Mouse (Mus musculus) kidney, adult 18-20 months (tissue): ENCODE results near the gene Klhdc4.

Experiments used
- DNase-seq: peaks from one replicate; pipeline ENCODE4 v3.0.0; 2021

Klhdc4 gene

GRCm38 (mm10) chr8:121829048-121829776 is at the start of gene Klhdc4:
Klhdc4 (minus strand) TSS chr8:121829569.
- peak; percentile 90 for DNase-seq

- DNase-seq, result no peak
Measured at GRCm38 (mm10) chr8:121877828-121878480, 48.6 kb upstream of the Klhdc4 start.

- DNase-seq, result no peak
Measured at GRCm38 (mm10) chr8:121877212-121877611, 47.8 kb upstream of the Klhdc4 start.

- no peak for DNase-seq
Measured at GRCm38 (mm10) chr8:121875517-121875916, 46.1 kb upstream of the Klhdc4 start.

GRCm38 (mm10) chr8:121875045-121875444 is 45.7 kb upstream of the Klhdc4 start:
- DNase-seq, result no peak

GRCm38 (mm10) chr8:121874031-121874430 is 44.7 kb upstream of the Klhdc4 start:
- peak; percentile 73 for DNase-seq

GRCm38 (mm10) chr8:121871833-121872440 is 42.6 kb upstream of the Klhdc4 start:
- no peak for DNase-seq

- DNase-seq, result no peak
Measured at GRCm38 (mm10) chr8:121870190-121870589, 40.8 kb upstream of the Klhdc4 start.

GRCm38 (mm10) chr8:121868896-121869295 is 39.5 kb upstream of the Klhdc4 start:
- no peak for DNase-seq

- no peak for DNase-seq
Measured at GRCm38 (mm10) chr8:121868196-121868595, 38.8 kb upstream of the Klhdc4 start.

- DNase-seq, result no peak
Measured at GRCm38 (mm10) chr8:121865356-121865755, 36.0 kb upstream of the Klhdc4 start.

- no peak for DNase-seq
Measured at GRCm38 (mm10) chr8:121861806-121862548, 32.6 kb upstream of the Klhdc4 start.

- DNase-seq, result no peak
Measured at GRCm38 (mm10) chr8:121861276-121861675, 31.9 kb upstream of the Klhdc4 start.

GRCm38 (mm10) chr8:121857747-121858146 is 28.4 kb upstream of the Klhdc4 start:
- DNase-seq, result no peak

- no peak for DNase-seq
Measured at GRCm38 (mm10) chr8:121857331-121857730, 28.0 kb upstream of the Klhdc4 start.

GRCm38 (mm10) chr8:121856071-121856746 is 26.8 kb upstream of the Klhdc4 start:
- DNase-seq, result no peak

GRCm38 (mm10) chr8:121853586-121853985 is 24.2 kb upstream of the Klhdc4 start:
- no peak for DNase-seq

- no peak for DNase-seq
Measured at GRCm38 (mm10) chr8:121852464-121852863, 23.1 kb upstream of the Klhdc4 start.

- no peak for DNase-seq
Measured at GRCm38 (mm10) chr8:121851716-121852115, 22.3 kb upstream of the Klhdc4 start.

GRCm38 (mm10) chr8:121850821-121851470 is 21.6 kb upstream of the Klhdc4 start:
- peak; percentile 93 for DNase-seq

GRCm38 (mm10) chr8:121850436-121850820 is 21.1 kb upstream of the Klhdc4 start:
- DNase-seq, result no peak

GRCm38 (mm10) chr8:121850018-121850417 is 20.6 kb upstream of the Klhdc4 start:
- peak; percentile 70 for DNase-seq
